Mouse (Mus musculus) layer of hippocampus, adult 2 months (tissue): Measurements from ENCODE around the gene Trim54. TPM values are rescaled to one million over a fixed set of nuclear protein-coding genes. Genes with fewer than 3 reads are reported as not detected.

Experiments
- DNase-seq, 2 experiments: peaks; one replicate each; pipeline ENCODE4 v3.0.0; 2022; ENCODE audit warnings: low spot score in 2 of 2
- H3K27ac ChIP-seq: fragments of 200-600 bp; 2 replicates; pipeline ENCODE4 v1.8.1; 2022
- H3K4me3 ChIP-seq: fragments of 200-600 bp; 2 replicates; pipeline ENCODE4 v1.8.1; 2022; ENCODE audit warnings: mild to moderate bottlenecking
- CTCF ChIP-seq: fragments of 200-600 bp; conservative IDR thresholded peaks from 2 replicates; pipeline ENCODE4 v1.8.1; 2022; ENCODE audit warnings: antibody characterized with exemption, mild to moderate bottlenecking, moderate library complexity
- total RNA-seq, 2 experiments: library from RNA; stranded (reverse); gene quantifications; 2 replicates each; pipeline ENCODE4 v1.2.3; 2021

Trim54 gene
- total RNA-seq, 2 experiments from 2014 or later, result not detected

GRCm38 (mm10) chr5:31179766-31180630, 63.5 kb downstream of the Trim54 start, which contains the start of the genes Gm29609 and Gtf3c2:
Gm29609 (minus strand) TSS chr5:31179911.
Gtf3c2 (minus strand) TSS chr5:31180144.
- peak within 1 kb of the TSS; percentile 98 for H3K27ac ChIP-seq
- peak within 1 kb of the TSS; percentile 62 for H3K4me3 ChIP-seq
- DNase-seq, result peak; percentile 97 to 98
- TF ChIP-seq CTCF, result 0 out of 2 replicates have a peak, but pooled peaks have one; percentile 19

- H3K4me3 ChIP-seq, result no peak overlapping the region
- TF ChIP-seq CTCF, result no peak
- H3K27ac ChIP-seq, result peak overlapping the region; percentile 98; the same call in 1 of the 2 replicates
- no peak for DNase-seq
These were observed 64.8 kb downstream of the Trim54 start for GRCm38 (mm10) chr5:31181183-31181770.

- H3K27ac ChIP-seq, result no peak overlapping the region
- H3K4me3 ChIP-seq, result no peak overlapping the region
- TF ChIP-seq CTCF, result no peak
- DNase-seq, result no peak
These were observed 67.2 kb downstream of the Trim54 start for GRCm38 (mm10) chr5:31183678-31184077.

Other genes with a start within 250 kb of the Trim54 start
- gene Tmem214, start 248.7 kb upstream of the Trim54 start, total RNA-seq, result 10 to 100 TPM; 60.8 to 63.2 TPM
- gene Agbl5, start 228.0 kb upstream of the Trim54 start, total RNA-seq, result 10 to 100 TPM; 12.2 to 15.5 TPM
- 10 to 100 TPM; 91.5 to 93.8 TPM for gene Ost4, start 208.9 kb upstream of the Trim54 start, total RNA-seq
- 1 to 10 TPM; 2.0 TPM for gene Emilin1, start 203.3 kb upstream of the Trim54 start, total RNA-seq
- gene Khk, start 195.3 kb upstream of the Trim54 start, total RNA-seq, result 10 to 100 TPM; 17.0 to 17.7 TPM
- 10 to 100 TPM; 15.5 to 16.7 TPM for gene Cgref1, start 171.1 kb upstream of the Trim54 start, total RNA-seq
- gene Preb, start 156.4 kb upstream of the Trim54 start, total RNA-seq, result 100 to 1,000 TPM; 132 to 145 TPM
- gene Tcf23, start 148.1 kb upstream of the Trim54 start, total RNA-seq, result under 1 TPM; 0.10 to 0.20 TPM
- 10 to 100 TPM; 73.4 to 78.8 TPM for gene Atraid, start 68.4 kb upstream of the Trim54 start, total RNA-seq
- 10 to 100 TPM; 15.0 to 16.1 TPM for gene Slc5a6, start 67.8 kb upstream of the Trim54 start, total RNA-seq
- gene Cad, start 61.9 kb upstream of the Trim54 start, total RNA-seq, result 10 to 100 TPM; 17.1 to 21.6 TPM
- not detected for gene Dnajc5g, start 10.4 kb upstream of the Trim54 start, total RNA-seq
- 10 to 100 TPM; 89.6 to 92.2 TPM for gene Slc30a3, start 8.5 kb upstream of the Trim54 start, total RNA-seq
- gene Ucn, start 22.1 kb downstream of the Trim54 start, total RNA-seq, result not detected
- 10 to 100 TPM; 58.8 to 61.3 TPM for gene Mpv17, start 37.5 kb downstream of the Trim54 start, total RNA-seq
- gene Gm29609, start 63.2 kb downstream of the Trim54 start, total RNA-seq, result 1 to 10 TPM; 3.5 to 4.0 TPM
- 10 to 100 TPM; 63.1 to 67.8 TPM for gene Gtf3c2, start 63.4 kb downstream of the Trim54 start, total RNA-seq
- gene Snx17, start 76.5 kb downstream of the Trim54 start, total RNA-seq, result 10 to 100 TPM; 80.9 to 81.5 TPM
- gene Eif2b4, start 76.7 kb downstream of the Trim54 start, total RNA-seq, result 10 to 100 TPM; 39.6 to 54.0 TPM
- gene Zfp513, start 85.6 kb downstream of the Trim54 start, total RNA-seq, result 10 to 100 TPM; 29.3 to 29.5 TPM
- 10 to 100 TPM; 71.3 to 74.8 TPM for gene Ppm1g, start 104.0 kb downstream of the Trim54 start, total RNA-seq
- 10 to 100 TPM; 81.2 to 89.4 TPM for gene Nrbp1, start 124.2 kb downstream of the Trim54 start, total RNA-seq
- under 1 TPM in 1 of 2 experiments, not detected in 1; 0.74 TPM for gene Gm9970, start 124.5 kb downstream of the Trim54 start, total RNA-seq
- 1 to 10 TPM; 3.2 to 4.0 TPM for gene Krtcap3, start 135.0 kb downstream of the Trim54 start, total RNA-seq
- gene Ift172, start 174.4 kb downstream of the Trim54 start, total RNA-seq, result 10 to 100 TPM; 80.9 to 96.8 TPM
- 100 to 1,000 TPM; 180 to 215 TPM for gene Fndc4, start 179.4 kb downstream of the Trim54 start, total RNA-seq
- not detected for gene Gckr, start 180.7 kb downstream of the Trim54 start, total RNA-seq